Mouse (Mus musculus) ES-Bruce4 (cell line): ENCODE measurements around the gene Neil1.

Source experiments
- CTCF ChIP-seq: IDR thresholded peaks from one replicate; pipeline ENCODE4 v1.8.1; 2011; ENCODE audit warnings: low read depth, low read length
- EP300 ChIP-seq: IDR thresholded peaks from 2 replicates; pipeline ENCODE4 v1.6.1; 2011; ENCODE audit warnings: low read depth, low read length; ENCODE audit not compliant: insufficient read depth
- POLR2A ChIP-seq: IDR thresholded peaks from one replicate; pipeline ENCODE4 v1.8.1; 2011; ENCODE audit warnings: low read length; ENCODE audit not compliant: insufficient read depth

- TF ChIP-seq CTCF (no peak), EP300 (no peak), POLR2A (no peak)
Observed at GRCm38 (mm10) chr9:57168411-57168810, 20.3 kb upstream of the Neil1 start.
